Mouse (Mus musculus): ENCODE measurements around the gene Nmu.
A peak's percentile ranks its signal among the peaks of the same experiment; 100 is the strongest.

The Nmu gene

DNA sequence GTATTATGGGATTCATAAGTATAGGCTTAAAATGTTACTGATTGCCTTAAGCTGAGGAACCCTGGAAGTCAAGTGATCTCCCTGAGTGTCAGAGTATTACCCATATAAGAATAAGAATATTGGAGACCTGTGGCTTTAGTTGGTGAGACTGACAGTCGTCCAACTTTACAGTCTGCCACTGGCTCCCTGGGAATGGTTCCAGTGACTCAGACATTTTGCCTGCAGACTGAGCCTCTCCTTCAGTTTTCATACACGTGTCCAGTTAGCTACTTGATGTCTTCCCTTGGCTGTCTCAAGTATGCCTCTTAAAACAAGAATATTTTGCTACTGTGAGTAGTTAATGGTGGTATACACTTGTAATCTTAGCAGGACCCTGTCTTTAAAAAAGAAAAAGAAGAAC, 55.4 kb downstream of the Nmu start:
- DNase-seq: no peak

- no peak for DNase-seq
Observed at GRCm38 (mm10) chr5:76306261-76306660, 57.3 kb downstream of the Nmu start.

- DNase-seq: peak; percentile 25
Observed at GRCm38 (mm10) chr5:76305616-76306015, 58.0 kb downstream of the Nmu start.

- peak; percentile 89 for DNase-seq
Observed at GRCm38 (mm10) chr5:76304452-76305341, 58.9 kb downstream of the Nmu start, which contains the start of gene Clock. Clock (minus strand) TSS chr5:76304792.

DNA sequence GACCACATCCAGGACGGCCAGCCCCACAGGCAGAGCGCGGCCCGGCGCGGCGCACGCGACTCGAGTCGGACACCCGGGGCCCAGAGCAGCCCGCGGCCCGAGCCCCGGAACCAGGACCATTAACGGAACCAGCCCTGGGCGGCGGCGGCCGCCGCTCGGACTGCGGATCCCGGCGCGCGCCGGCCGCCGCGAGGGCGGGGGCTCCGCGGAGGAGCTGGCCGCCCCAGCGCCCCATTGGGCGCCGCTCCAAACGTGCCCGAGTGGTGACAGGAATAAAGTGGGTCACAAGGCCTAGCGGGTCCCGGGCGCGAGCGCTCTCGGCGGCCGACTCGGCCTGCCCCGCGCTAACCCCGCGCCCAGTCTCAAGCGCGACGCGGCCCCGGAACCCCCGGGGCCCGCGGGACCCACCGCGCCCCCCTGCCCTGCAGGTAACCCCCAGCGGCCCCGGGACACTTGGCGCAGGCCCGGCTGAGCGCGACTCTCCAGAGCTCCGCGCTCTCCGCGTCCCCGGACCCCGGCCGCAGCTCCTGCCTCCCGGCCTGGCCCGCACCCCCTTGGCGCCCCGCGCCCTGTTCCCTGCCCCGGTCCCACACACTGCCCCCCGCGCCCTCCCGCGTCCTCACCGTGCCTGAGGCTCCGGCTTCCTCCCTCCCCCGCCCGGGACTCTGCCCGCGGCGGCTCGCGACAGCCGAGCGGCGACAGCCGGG, 59.7 kb downstream of the Nmu start:
- peak; percentile 84 for DNase-seq

DNA sequence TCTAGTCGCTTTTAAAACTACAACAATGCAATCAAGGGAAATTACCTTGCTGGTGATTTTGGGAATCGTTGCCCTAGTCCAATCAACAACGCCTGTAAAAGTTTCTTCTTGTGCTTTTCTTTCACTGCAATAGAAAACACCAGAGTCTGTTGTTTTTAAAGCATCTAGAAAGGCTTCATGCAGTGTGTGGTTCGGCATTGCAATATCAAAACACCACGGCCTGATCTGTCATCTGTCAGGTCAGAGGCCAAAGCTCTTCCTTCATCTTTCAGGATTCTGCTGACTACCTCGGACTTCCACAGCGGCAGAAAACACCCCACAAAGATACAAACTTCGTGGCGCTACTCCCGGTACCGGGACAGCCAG, 60.2 kb downstream of the Nmu start:
- DNase-seq: no peak

DNA sequence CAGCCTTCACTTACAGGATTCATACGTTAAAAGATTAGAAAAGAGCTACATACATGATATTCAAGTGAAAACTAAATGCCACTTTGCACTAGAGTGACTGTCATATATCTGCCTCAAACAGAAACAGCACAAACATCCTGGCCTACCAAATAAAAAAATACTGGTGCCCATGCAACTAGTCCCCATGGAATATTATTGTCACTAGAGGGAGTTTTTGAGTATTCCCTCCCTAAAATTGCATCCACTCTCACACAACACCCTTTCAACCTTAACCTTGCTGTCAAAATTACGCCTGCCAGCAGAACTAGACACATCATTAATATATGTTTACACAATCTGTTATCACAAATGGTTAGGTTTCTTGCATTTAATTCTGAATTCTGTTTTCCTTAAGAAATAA, 61.6 kb downstream of the Nmu start:
- no peak for DNase-seq

DNA sequence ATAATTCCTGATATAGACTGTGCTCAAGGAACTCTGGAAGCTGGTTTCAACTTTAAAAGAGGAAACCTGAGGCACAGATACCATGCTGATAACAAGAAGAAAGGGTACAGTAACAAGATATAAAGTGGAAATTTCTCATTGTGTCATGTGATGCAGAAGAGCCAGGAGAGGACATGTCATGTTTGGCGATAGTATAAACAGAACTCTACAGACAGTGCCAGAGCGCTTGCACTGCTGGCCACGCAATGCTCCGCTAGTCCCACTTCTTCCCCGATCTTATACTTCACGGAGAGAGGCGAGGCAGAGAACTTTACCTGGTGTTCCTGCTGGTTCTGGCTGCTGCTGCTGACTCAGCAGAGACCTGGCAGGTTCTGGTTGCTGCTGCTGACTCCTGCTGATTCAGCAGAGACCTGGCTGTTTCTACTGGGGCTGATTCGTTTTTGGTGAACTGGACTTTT, 74.3 kb downstream of the Nmu start:
- peak; percentile 25 for DNase-seq

- no peak for DNase-seq
Observed at GRCm38 (mm10) chr5:76288256-76288655, 75.3 kb downstream of the Nmu start.

DNA sequence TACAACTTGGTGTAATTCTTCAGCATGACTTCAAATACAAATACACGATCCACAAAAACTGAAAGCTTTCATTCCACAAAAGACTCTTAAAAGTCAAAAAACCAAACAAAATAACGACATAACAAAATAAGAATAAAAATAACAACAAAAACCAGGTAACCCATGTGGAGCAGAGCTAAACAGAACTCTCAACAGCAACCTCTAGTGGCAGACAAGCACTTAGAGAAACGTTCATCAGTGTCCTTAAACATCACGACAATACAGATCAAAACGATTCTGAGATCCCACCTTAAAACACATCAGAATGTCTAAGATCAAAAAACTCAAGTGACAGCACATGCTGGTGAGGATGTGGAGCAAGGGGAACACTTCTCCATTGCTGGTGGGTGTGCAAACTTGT, 76.5 kb downstream of the Nmu start:
- DNase-seq: no peak

DNA sequence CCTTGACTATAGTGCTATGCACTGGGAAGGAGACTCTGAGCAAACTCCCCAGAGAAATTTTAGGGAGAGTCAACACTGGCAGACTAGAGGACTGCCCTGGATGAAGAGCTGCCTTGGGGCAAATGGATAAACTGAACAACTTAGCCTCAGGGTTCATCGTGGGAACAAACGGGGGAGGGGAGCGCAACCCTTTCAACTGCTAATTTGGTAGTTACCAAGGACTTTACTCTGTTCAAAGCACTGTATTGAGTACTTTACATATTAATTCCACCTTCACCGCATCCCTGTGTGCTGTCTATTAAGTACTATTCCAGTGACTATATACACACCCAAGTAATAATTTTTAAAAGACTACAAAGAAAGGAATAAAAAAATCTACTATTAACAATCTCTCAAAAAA, 77.9 kb downstream of the Nmu start:
- no peak for DNase-seq

DNA sequence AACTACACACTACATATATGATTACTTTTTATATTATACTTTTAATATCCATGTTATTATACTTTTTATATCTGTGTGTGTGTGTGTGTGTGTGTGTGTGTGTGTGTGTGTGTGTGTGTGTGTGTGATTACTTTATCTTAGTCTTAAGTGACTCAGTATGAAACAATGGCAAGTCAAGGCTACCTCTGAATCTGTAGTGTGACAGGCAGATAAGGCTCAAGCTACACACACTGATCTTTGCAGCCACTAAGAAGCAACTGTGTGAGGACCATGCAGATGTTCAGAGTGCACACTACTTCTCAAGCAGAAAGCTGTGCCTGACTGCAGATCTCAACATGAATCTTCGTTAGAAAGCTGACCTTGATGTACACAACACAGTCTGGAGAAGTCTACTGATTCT, 79.7 kb downstream of the Nmu start:
- DNase-seq: no peak

All from cerebellum, adult 9-10 months (tissue).